Mouse (Mus musculus): ENCODE results near the gene Snai3. TPM values are rescaled to one million over a fixed set of nuclear protein-coding genes. Genes with fewer than 3 reads are reported as not detected.

Gene Snai3
- total and polyA plus RNA-seq, 2 experiments from 2014 or later: not detected

DNA sequence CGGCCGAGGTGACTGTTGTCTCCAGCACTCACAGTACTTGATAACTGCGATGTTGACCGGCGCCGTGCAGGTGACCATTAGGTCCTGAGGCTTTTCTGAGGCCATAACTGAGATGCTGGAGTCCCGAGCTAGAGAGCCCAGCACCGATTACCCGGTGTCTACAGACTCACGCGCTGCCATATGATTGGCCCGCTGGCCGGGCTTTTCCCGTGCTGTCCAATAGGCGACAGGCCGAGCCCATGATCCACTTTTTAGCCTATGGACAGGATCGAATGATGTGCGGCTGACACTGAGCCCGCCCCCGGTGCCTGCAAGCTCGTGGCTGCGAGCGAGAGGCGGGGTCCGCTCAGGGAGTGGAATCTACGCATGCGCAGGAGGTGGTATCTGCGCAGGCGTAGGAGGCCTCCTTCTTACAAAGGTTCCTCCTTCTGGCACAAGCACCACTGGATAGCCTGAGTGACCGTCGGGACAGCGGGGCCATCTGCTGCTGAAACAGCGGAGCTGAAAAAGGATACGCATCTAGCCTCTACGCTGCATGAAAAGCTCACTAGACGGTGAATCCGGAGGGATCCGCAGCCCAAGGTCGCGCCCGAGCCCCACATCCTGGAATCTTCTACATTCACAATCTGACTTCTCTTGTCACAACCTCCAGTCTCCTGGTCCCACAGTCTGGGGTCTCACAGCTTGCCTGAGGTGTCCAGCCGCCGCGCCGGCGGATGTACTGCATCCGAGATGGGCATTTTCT lies 17.1 kb downstream of the Snai3 start, which contains the start of gene Mvd:
Gene Mvd (minus strand): TSS at position 161 of the 745 bp plus-strand sequence.
- Histone ChIP-seq H3K9ac (peak within 1 kb of the TSS; percentile 84), H3K4me2 (ENCODE audit: low read depth) (peak within 1 kb of the TSS; percentile 89), H3K4me1 (ENCODE audit: insufficient read depth) (peaks cover 12% of the 10 kb centered on the region), H3K27ac (ENCODE audit: low read depth, low read length) (peak within 1 kb of the TSS; percentile 96), H3K4me3 (ENCODE audit: low read depth, low read length) (peak within 1 kb of the TSS; percentile 84), H3K27me3 (ENCODE audit: insufficient read depth, low read length) (no peaks in the 10 kb centered on the region), H3K9me3 (ENCODE audit: low read length) (no peaks in the 10 kb centered on the region), H3K36me3 (ENCODE audit: insufficient read depth) (peaks cover 8% of the 10 kb centered on the region)
- ATAC-seq (peak; percentile 99), DNase-seq (peak; percentile 100)
- WGBS: under 1% methylated on average over 47 of the region's 47 CpGs
- peak; percentile 40; the same call in 1 of the 2 replicates for TF ChIP-seq CTCF (IDR thresholded peaks at IDR 0.05; ENCODE audit: low read depth)

GRCm38 (mm10) chr8:122442781-122443180 lies 17.8 kb downstream of the Snai3 start:
- peak overlapping the region; percentile 57 for H3K27ac ChIP-seq (ENCODE audit: low read depth, low read length)
- DNase-seq (no peak), ATAC-seq (peak; percentile 1; the same call in 1 of the 2 replicates)
- peaks cover 12% of the 10 kb centered on the region for H3K4me1 ChIP-seq (ENCODE audit: insufficient read depth)
- peak overlapping the region; percentile 84 for H3K4me3 ChIP-seq (ENCODE audit: low read depth, low read length)
- H3K36me3 ChIP-seq (ENCODE audit: insufficient read depth): peaks cover 15% of the 10 kb centered on the region
- H3K4me2 ChIP-seq (ENCODE audit: low read depth): peak overlapping the region; percentile 89
- H3K9me3 ChIP-seq (ENCODE audit: low read length): no peaks in the 10 kb centered on the region
- peak overlapping the region; percentile 52 for H3K9ac ChIP-seq
- H3K27me3 ChIP-seq (ENCODE audit: insufficient read depth, low read length): no peaks in the 10 kb centered on the region
- WGBS: 3% methylated on average over 12 of the region's 12 CpGs
- TF ChIP-seq CTCF (IDR thresholded peaks at IDR 0.05; ENCODE audit: low read depth): no peak

- Histone ChIP-seq H3K9ac (peak overlapping the region; percentile 52), H3K4me3 (ENCODE audit: low read depth, low read length) (peak overlapping the region; percentile 84), H3K27ac (ENCODE audit: low read depth, low read length) (no peak overlapping the region), H3K9me3 (ENCODE audit: low read length) (no peaks in the 10 kb centered on the region), H3K4me2 (ENCODE audit: low read depth) (peak overlapping the region; percentile 89), H3K36me3 (ENCODE audit: insufficient read depth) (peaks cover 19% of the 10 kb centered on the region), H3K4me1 (ENCODE audit: insufficient read depth) (peaks cover 12% of the 10 kb centered on the region), H3K27me3 (ENCODE audit: insufficient read depth, low read length) (no peaks in the 10 kb centered on the region)
- DNase-seq (no peak), ATAC-seq (no peak)
- WGBS: 13% methylated on average over 7 of the region's 7 CpGs
- no peak for TF ChIP-seq CTCF (IDR thresholded peaks at IDR 0.05; ENCODE audit: low read depth)
Measured at GRCm38 (mm10) chr8:122442356-122442755, 18.2 kb downstream of the Snai3 start.

DNA sequence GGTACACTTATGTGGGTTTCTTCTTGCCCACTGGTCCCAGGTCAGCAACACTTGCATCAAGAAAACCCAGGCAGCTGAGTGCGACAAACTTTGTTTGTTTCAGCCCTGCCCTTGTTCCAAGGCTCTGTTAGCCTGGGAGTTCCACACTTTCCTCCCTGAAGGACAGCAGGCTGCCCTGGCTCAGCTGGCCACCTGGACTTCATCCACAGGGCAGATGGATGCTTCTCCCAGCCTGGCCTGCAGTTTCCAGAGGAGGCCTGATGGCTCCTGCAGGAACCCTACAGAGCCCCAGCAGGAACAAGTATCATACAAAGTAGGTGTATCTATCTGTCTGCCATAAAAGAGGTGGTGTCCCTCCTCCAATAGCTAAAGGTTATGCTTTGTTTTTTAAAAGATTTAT lies 19.2 kb downstream of the Snai3 start:
- Histone ChIP-seq H3K27ac (ENCODE audit: low read depth, low read length) (no peak overlapping the region), H3K9ac (no peak overlapping the region), H3K4me2 (ENCODE audit: low read depth) (no peak overlapping the region), H3K9me3 (ENCODE audit: low read length) (no peaks in the 10 kb centered on the region), H3K27me3 (ENCODE audit: insufficient read depth, low read length) (no peaks in the 10 kb centered on the region), H3K36me3 (ENCODE audit: insufficient read depth) (peaks cover 28% of the 10 kb centered on the region), H3K4me3 (ENCODE audit: low read depth, low read length) (no peak overlapping the region), H3K4me1 (ENCODE audit: insufficient read depth) (peaks cover 12% of the 10 kb centered on the region)
- WGBS: 86% methylated on average over 1 of the region's 1 CpGs
- DNase-seq (no peak), ATAC-seq (no peak)
- no peak for TF ChIP-seq CTCF (IDR thresholded peaks at IDR 0.05; ENCODE audit: low read depth)

DNA sequence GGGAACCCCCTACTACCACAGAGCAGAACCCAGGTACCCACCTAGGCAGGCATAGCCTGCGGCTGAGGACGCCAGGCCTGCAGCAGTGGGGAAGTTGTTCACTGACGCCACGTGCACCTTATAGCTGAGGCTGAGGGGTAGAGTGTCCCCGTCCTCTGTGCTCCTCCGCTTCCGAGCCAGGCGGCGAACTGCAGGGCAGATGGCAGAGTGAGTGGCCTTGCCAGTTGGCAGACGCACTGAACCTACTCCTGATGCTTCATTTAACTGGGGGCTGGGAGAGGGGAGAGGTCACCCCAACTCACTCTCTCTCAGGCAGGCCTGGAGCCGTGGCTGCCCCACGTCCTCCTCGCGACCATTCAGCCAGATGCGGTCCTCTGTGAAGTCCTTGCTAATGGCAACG lies 21.2 kb downstream of the Snai3 start:
- peaks cover 4% of the 10 kb centered on the region; the same call in 1 of the 2 replicates for H3K4me1 ChIP-seq (ENCODE audit: insufficient read depth)
- no peak for TF ChIP-seq CTCF (IDR thresholded peaks at IDR 0.05; ENCODE audit: low read depth)
- peaks cover 39% of the 10 kb centered on the region for H3K36me3 ChIP-seq (ENCODE audit: insufficient read depth)
- H3K27me3 ChIP-seq (ENCODE audit: insufficient read depth, low read length): no peaks in the 10 kb centered on the region
- H3K4me2 ChIP-seq (ENCODE audit: low read depth): no peak overlapping the region
- H3K9ac ChIP-seq: no peak overlapping the region
- H3K4me3 ChIP-seq (ENCODE audit: low read depth, low read length): no peak overlapping the region
- ATAC-seq: no peak
- H3K27ac ChIP-seq (ENCODE audit: low read depth, low read length): no peak overlapping the region
- no peak for DNase-seq
- no peaks in the 10 kb centered on the region for H3K9me3 ChIP-seq (ENCODE audit: low read length)
- WGBS: 87% methylated on average over 16 of the region's 16 CpGs

GRCm38 (mm10) chr8:122437708-122438331 lies 22.7 kb downstream of the Snai3 start:
- DNase-seq: no peak
- no peaks in the 10 kb centered on the region for H3K27me3 ChIP-seq (ENCODE audit: insufficient read depth, low read length)
- H3K27ac ChIP-seq (ENCODE audit: low read depth, low read length): no peak overlapping the region
- TF ChIP-seq CTCF (IDR thresholded peaks at IDR 0.05; ENCODE audit: low read depth): no peak
- H3K36me3 ChIP-seq (ENCODE audit: insufficient read depth): peaks cover 46% of the 10 kb centered on the region
- ATAC-seq: no peak
- WGBS: 96% methylated on average over 13 of the region's 13 CpGs
- peaks cover 4% of the 10 kb centered on the region; the same call in 1 of the 2 replicates for H3K4me1 ChIP-seq (ENCODE audit: insufficient read depth)
- H3K4me3 ChIP-seq (ENCODE audit: low read depth, low read length): no peak overlapping the region
- no peak overlapping the region for H3K4me2 ChIP-seq (ENCODE audit: low read depth)
- H3K9me3 ChIP-seq (ENCODE audit: low read length): no peaks in the 10 kb centered on the region
- H3K9ac ChIP-seq: no peak overlapping the region

- TF ChIP-seq CTCF (IDR thresholded peaks at IDR 0.05; ENCODE audit: low read depth): no peak
- Histone ChIP-seq H3K36me3 (ENCODE audit: insufficient read depth) (peaks cover 46% of the 10 kb centered on the region), H3K4me3 (ENCODE audit: low read depth, low read length) (no peak overlapping the region), H3K9me3 (ENCODE audit: low read length) (no peaks in the 10 kb centered on the region), H3K27ac (ENCODE audit: low read depth, low read length) (no peak overlapping the region), H3K4me2 (ENCODE audit: low read depth) (no peak overlapping the region), H3K4me1 (ENCODE audit: insufficient read depth) (0 out of 2 replicates have a peak, but pooled peaks cover 4% of the 10 kb centered on the region), H3K9ac (no peak overlapping the region), H3K27me3 (ENCODE audit: insufficient read depth, low read length) (no peaks in the 10 kb centered on the region)
- DNase-seq: no peak
- ATAC-seq: no peak
- WGBS: 95% methylated on average over 20 of the region's 20 CpGs
Measured at GRCm38 (mm10) chr8:122436586-122437125, 23.9 kb downstream of the Snai3 start.

All from forebrain, postnatal 0 days (tissue).